Mouse (Mus musculus) hindbrain, embryonic 16.5 days (tissue): Measurements from ENCODE around the gene Zfp189. TPM values are rescaled to one million over a fixed set of nuclear protein-coding genes. Genes with fewer than 3 reads are reported as not detected.
"Not testable (repeated sequence)": the region's sequence is repeated elsewhere in the genome, so short reads cannot be mapped to it uniquely, and the experiment has no call there.

Source experiments
- ATAC-seq: fragments of 200-750 bp; cut with Nextera tagmentation; 2 replicates; pipeline ENCODE4 v1.8.0; 2017; ENCODE audit warnings: moderate TSS enrichment, moderate library complexity
- H3K27ac ChIP-seq: fragments of 300-500 bp; sonication (generic); 2 replicates; pipeline ENCODE4 v1.5.1; 2014; ENCODE audit warnings: low read depth, mild to moderate bottlenecking, control low read depth, low read length, moderate library complexity
- H3K27me3 ChIP-seq: fragments of 300-500 bp; sonication (generic); replicated peaks from 2 replicates; pipeline ENCODE4 v1.6.1; 2014; ENCODE audit warnings: low read length; ENCODE audit not compliant: control insufficient read depth, insufficient read depth
- H3K36me3 ChIP-seq: fragments of 300-500 bp; sonication (generic); 2 replicates; pipeline ENCODE4 v1.6.1; 2014; ENCODE audit warnings: mild to moderate bottlenecking, low read length, moderate library complexity, mixed read lengths; ENCODE audit not compliant: control insufficient read depth, insufficient read depth
- H3K4me1 ChIP-seq: fragments of 300-500 bp; sonication (generic); 2 replicates; pipeline ENCODE4 v1.6.1; 2014; ENCODE audit warnings: low read depth, low read length; ENCODE audit not compliant: control insufficient read depth, insufficient read depth
- H3K4me2 ChIP-seq: fragments of 300-500 bp; sonication (generic); 2 replicates; pipeline ENCODE4 v1.6.1; 2014; ENCODE audit warnings: mild to moderate bottlenecking, low read length, control low read depth, moderate library complexity
- H3K4me3 ChIP-seq: fragments of 300-500 bp; sonication (generic); 2 replicates; pipeline ENCODE4 v1.5.1; 2014; ENCODE audit warnings: mild to moderate bottlenecking, low read length, control low read depth, moderate library complexity
- H3K9ac ChIP-seq: fragments of 300-500 bp; sonication (generic); 2 replicates; pipeline ENCODE4 v1.6.1; 2014; ENCODE audit warnings: low read depth, mild to moderate bottlenecking, control low read depth, low read length, moderate library complexity
- H3K9me3 ChIP-seq: fragments of 300-500 bp; sonication (generic); 2 replicates; pipeline ENCODE4 v1.6.1; 2014; ENCODE audit warnings: mild to moderate bottlenecking, low read length, moderate library complexity; ENCODE audit not compliant: control insufficient read depth
- WGBS: fragments of 180-500 bp; shearing (Covaris S2); extraction: QIAGEN DNeasy Blood & Tissue Kit; methylation state at CpG from one replicate; pipeline ENCODE4 v1.1.7; 2014; 5-methylcytosine and 5-hydroxymethylcytosine counted together
- polyA plus RNA-seq: library from polyadenylated mRNA; unstranded; fragments of >200 nt; fragmentation: Nextera tagmentation; extraction: Ambion mirVana; gene quantifications from 2 replicates; pipeline ENCODE4 v1.2.1, GENCODE M21; 2015

Gene Zfp189
- polyA plus RNA-seq, 1 experiment from 2014 or later, result 12.2 TPM

DNA sequence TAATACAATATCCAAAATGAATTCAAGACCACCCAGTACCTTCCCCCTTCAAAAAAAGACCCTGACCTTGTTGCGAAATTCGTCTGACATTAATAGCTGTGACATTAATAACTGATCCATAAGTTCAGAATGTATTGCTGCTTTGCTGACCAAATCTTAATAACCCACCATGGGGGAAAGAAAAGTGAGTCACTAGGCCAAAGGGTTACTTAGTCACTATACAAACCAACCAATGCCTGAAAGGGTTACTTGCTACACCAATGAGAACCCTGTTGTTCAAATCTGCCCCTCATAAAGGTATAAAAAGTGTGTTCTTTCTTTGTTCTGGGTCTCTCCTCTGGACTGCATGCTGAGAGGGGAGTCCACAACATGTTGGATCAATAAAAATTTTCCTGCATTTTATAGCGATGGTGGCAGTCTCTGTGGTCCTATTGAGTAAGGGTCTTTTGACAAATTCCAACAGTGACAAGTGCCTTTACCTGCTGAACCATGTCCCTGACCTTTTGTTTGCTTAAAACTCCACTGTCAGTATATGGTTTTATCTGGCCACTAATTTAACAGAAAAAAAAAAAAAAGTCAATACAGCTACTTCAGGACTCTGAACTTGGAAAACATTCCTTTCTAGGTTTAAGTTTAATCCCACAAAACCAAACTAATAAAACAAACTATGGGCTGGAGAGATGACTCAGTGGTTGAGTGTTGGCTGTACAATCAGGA lies 34.9 kb upstream of the Zfp189 start:
- not testable (repeated sequence) for ATAC-seq, H3K4me2 ChIP-seq, H3K9ac ChIP-seq, H3K4me3 ChIP-seq, H3K4me1 ChIP-seq, H3K27me3 ChIP-seq, H3K9me3 ChIP-seq, H3K27ac ChIP-seq, H3K36me3 ChIP-seq
- WGBS, result 80% methylated on average over 3 of the region's 3 CpGs

DNA sequence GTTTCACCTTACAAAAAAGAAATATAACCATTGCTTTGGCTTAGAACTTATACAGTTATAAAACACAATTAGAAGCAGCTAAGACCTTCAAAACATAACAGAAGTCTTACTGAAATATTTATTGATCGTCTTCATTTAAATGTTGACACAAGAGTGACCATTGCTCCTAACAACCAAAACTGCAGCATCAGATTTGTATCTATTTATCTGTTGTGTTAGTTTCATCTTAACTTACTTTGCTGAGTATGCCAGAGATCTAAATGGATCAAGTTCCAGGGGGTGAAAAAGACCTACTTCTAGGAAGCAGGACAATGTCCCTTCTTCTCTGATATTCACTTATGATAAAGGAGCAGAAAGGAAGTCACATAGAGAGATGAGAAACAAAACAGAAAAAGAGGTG lies 17.4 kb upstream of the Zfp189 start:
- WGBS, result 93% methylated on average over 1 of the region's 1 CpGs
- Histone ChIP-seq H3K4me1 (no peaks in the 10 kb centered on the region), H3K9me3 (no peaks in the 10 kb centered on the region), H3K27ac (no peak overlapping the region), H3K9ac (no peak overlapping the region), H3K4me2 (no peak overlapping the region), H3K27me3 (no peaks in the 10 kb centered on the region), H3K4me3 (no peak overlapping the region), H3K36me3 (no peaks in the 10 kb centered on the region)
- ATAC-seq, result no peak

DNA sequence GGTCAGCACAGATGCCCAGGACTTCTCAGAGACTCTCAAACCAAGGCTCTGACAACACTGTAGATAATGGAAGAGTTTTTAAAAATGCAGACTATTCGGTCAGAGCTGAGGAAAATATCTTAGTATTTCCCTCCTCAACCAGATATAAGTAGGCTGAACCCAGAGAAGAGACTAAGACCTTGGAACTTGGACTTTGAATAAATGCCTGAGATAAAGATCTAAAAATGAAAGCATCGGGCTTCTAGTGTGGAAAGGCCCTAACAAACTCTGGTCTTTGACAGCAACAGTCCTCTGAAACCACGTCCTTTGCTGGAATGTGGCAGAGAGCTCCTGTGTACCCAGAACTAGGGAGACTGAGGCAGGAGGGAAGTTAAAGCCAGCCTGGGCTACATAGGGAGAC lies 14.6 kb upstream of the Zfp189 start, which contains the start of gene Baat:
Gene Baat (minus strand): TSS at position 172 of the 400 bp plus-strand sequence.
- H3K27me3 ChIP-seq, result no peaks in the 10 kb centered on the region
- no peaks in the 10 kb centered on the region for H3K4me1 ChIP-seq
- WGBS, result 78% methylated on average over 3 of the region's 3 CpGs
- no peak within 1 kb of the TSS for H3K9ac ChIP-seq
- H3K4me3 ChIP-seq, result no peak within 1 kb of the TSS
- ATAC-seq, result no peak
- no peak within 1 kb of the TSS for H3K27ac ChIP-seq
- H3K4me2 ChIP-seq, result no peak within 1 kb of the TSS
- H3K36me3 ChIP-seq, result no peaks in the 10 kb centered on the region
- no peaks in the 10 kb centered on the region for H3K9me3 ChIP-seq

DNA sequence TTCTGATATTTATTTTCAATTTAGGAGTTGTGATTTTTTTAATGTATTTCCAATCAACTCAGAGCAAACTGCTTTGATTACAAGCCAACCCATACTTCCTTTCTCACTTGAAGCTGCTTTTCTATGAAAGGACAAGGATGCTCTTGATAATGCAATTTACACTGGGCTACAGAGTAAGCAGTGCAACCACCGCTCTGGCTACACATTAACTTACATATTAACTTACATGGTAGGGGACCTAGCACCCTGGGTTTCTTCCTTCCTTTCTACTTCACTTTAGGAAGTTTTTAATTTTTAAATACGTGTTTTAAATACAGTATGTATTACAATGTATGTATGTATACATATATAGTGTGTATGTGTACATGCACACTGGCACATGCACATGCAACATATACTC lies 11.8 kb upstream of the Zfp189 start:
- H3K4me3 ChIP-seq, result no peak overlapping the region
- H3K4me1 ChIP-seq, result no peaks in the 10 kb centered on the region
- no peak for ATAC-seq
- no peaks in the 10 kb centered on the region for H3K27me3 ChIP-seq
- no peak overlapping the region for H3K27ac ChIP-seq
- 94% methylated on average over 2 of the region's 2 CpGs for WGBS
- no peaks in the 10 kb centered on the region for H3K9me3 ChIP-seq
- H3K4me2 ChIP-seq, result no peak overlapping the region
- H3K36me3 ChIP-seq, result peaks cover 10% of the 10 kb centered on the region
- no peak overlapping the region for H3K9ac ChIP-seq

DNA sequence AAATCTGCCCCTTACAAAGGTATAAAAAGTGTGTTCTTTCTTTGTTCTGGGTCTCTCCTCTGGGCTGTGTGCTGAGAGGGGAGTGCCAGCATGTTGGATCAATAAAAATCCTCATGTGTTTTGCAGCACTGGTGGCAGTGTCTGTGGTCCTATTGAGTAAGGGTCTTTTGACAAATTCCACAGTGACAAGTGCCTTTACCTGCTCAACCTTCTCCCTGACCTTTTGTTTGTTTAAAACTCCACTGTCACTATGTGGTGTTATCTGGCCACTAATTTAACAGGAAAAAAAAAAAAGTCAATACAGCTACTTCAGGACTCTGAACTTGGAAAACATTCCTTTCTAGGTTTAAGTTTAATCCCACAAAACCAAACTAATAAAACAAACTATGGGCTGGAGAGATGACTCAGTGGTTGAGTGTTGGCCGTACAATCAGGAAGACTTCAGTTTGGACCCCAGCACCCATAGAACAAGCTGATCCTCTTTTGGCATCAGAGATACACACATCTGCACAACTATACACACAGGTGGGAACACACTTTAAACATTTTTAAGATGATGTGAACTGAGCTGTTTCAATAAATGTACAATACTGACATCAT lies 10.6 kb upstream of the Zfp189 start:
- peaks cover 10% of the 10 kb centered on the region for H3K36me3 ChIP-seq
- H3K9ac ChIP-seq, H3K27ac ChIP-seq, H3K4me3 ChIP-seq, ATAC-seq, H3K4me2 ChIP-seq, H3K4me1 ChIP-seq, H3K9me3 ChIP-seq, H3K27me3 ChIP-seq: not testable (repeated sequence)
- WGBS, result 92% methylated on average over 1 of the region's 1 CpGs

DNA sequence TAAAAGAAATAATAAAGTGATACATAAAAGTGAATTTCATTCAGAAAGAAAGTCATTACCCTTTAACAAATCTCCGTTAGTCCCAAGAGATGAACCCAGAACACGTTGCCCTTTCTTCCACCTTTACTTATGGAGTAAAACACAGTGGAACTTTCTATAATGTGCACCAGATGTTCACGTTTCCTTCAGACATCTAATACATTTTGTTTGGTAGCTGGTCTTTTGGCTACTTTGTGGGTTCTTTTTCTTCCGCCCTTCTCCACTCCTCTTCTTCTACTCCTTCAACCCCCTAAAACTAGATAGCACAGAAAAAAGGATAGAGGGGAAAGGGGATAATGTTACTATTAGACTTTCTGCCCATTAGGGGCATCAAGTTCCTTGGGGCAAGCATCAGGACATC lies 8.3 kb upstream of the Zfp189 start:
- no peak overlapping the region for H3K4me2 ChIP-seq
- no peaks in the 10 kb centered on the region for H3K4me1 ChIP-seq
- H3K27me3 ChIP-seq, result no peaks in the 10 kb centered on the region
- no peaks in the 10 kb centered on the region for H3K9me3 ChIP-seq
- no peak overlapping the region for H3K27ac ChIP-seq
- no peak overlapping the region for H3K9ac ChIP-seq
- peaks cover 10% of the 10 kb centered on the region for H3K36me3 ChIP-seq
- no peak overlapping the region for H3K4me3 ChIP-seq
- ATAC-seq, result no peak
- 85% methylated on average over 4 of the region's 4 CpGs for WGBS

DNA sequence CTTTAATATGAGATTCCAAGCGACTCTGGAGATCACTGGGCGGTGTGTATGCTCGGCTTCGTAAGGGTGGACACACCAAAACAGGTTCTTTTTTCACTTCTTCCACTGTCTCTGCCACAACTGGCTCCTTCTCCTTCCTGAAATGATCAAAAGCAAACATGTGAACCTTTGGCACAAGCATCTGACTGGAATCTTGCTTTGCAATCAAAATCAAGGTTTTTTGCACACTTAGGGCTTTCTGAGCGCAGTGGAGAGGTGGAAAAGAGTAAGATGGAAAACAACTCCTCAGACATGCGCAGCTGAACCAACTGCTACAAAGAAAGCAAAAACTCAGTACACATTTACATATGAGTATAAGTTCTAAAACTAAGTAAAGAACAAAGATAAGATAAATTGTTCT lies 6.5 kb upstream of the Zfp189 start:
- H3K27me3 ChIP-seq, result no peaks in the 10 kb centered on the region
- no peaks in the 10 kb centered on the region for H3K9me3 ChIP-seq
- H3K4me2 ChIP-seq, result no peak overlapping the region
- no peak overlapping the region for H3K9ac ChIP-seq
- H3K36me3 ChIP-seq, result peaks cover 12% of the 10 kb centered on the region
- no peak overlapping the region for H3K27ac ChIP-seq
- no peak for ATAC-seq
- H3K4me3 ChIP-seq, result no peak overlapping the region
- WGBS, result 97% methylated on average over 6 of the region's 6 CpGs
- H3K4me1 ChIP-seq, result peaks cover 5% of the 10 kb centered on the region

DNA sequence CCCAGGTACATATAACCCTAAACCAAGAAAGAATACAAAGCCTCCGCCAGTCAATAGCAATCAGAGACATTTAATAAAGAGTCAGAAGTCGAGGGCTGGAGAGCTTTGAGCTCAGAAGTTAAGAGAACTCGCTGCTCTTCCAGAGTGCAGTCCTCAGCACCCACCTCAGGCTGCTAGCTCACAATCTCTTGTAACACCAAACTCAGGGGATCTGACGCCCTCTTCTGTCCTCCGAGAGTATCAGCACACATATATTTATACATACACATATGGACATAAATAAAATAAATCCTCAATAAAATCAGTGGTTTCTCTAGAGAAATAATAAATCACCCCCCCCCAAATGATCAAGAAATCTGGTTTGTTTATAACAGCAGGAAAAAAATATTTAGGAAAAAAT lies 1.5 kb upstream of the Zfp189 start:
- H3K4me1 ChIP-seq, result peaks cover 19% of the 10 kb centered on the region
- 77% methylated on average over 5 of the region's 5 CpGs for WGBS
- no peaks in the 10 kb centered on the region for H3K9me3 ChIP-seq
- H3K36me3 ChIP-seq, result 0 out of 2 replicates have a peak, but pooled peaks cover 9% of the 10 kb centered on the region
- H3K4me3 ChIP-seq, result no peak overlapping the region
- H3K9ac ChIP-seq, result no peak overlapping the region
- no peak for ATAC-seq
- H3K27me3 ChIP-seq, result no peaks in the 10 kb centered on the region
- H3K27ac ChIP-seq, result no peak overlapping the region
- H3K4me2 ChIP-seq, result peak overlapping the region; percentile 2; the same call in 1 of the 2 replicates

DNA sequence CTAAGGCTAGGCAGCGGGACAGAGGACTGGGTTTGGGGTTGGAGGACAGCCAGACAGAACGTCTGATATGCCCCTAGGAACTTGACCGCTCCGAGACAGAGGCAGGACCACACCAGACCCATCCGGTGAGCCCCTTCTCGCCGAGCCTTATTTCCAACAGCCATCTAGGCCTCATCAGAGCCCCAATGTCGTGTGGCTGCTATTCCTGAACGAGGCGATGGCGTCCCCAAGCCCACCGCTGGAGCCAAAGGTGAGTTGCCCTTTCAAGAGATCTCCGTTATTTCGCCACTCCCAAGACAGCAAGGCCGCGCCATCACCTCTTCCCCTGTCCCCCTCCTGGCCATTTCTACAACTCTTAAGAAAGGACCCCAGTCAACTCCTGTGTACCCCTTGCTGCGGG lies 370 bp downstream of the Zfp189 start:
- Histone ChIP-seq H3K27me3 (no peaks in the 10 kb centered on the region), H3K36me3 (peaks cover 13% of the 10 kb centered on the region; the same call in 1 of the 2 replicates), H3K9me3 (no peaks in the 10 kb centered on the region), H3K4me2 (peak overlapping the region; percentile 72), H3K4me1 (peaks cover 19% of the 10 kb centered on the region), H3K27ac (peak overlapping the region; percentile 60; the same call in 1 of the 2 replicates), H3K4me3 (peak overlapping the region; percentile 61), H3K9ac (peak overlapping the region; percentile 81)
- 1% methylated on average over 17 of the region's 17 CpGs for WGBS
- peak; percentile 81; the same call in 1 of the 2 replicates for ATAC-seq
